Mouse (Mus musculus) C2C12 (cell line): Measurements from ENCODE around the gene Gm37240. TPM values are rescaled to one million over a fixed set of nuclear protein-coding genes. Genes with fewer than 3 reads are reported as not detected.

Experiments
- H3K27me3 ChIP-seq: one replicate; pipeline ENCODE4 v1.6.1; 2011; ENCODE audit not compliant: control insufficient read depth, insufficient read depth, insufficient read length
- H3K36me3 ChIP-seq: one replicate; pipeline ENCODE4 v1.6.1; 2011; ENCODE audit not compliant: control insufficient read depth, insufficient read depth
- H3K4me3 ChIP-seq: one replicate; pipeline ENCODE4 v1.5.1; 2011; ENCODE audit warnings: mild to moderate bottlenecking, control low read depth; ENCODE audit not compliant: poor library complexity, insufficient read depth, severe bottlenecking
- H3K79me2 ChIP-seq: one replicate; pipeline ENCODE4 v1.6.1; 2011; ENCODE audit not compliant: control insufficient read depth, insufficient read depth
- H3K79me3 ChIP-seq: one replicate; pipeline ENCODE4 v1.6.1; 2011; ENCODE audit warnings: low read depth, control low read depth
- H3ac ChIP-seq: one replicate; pipeline ENCODE3; 2011; ENCODE audit warnings: low read depth; ENCODE audit not compliant: control insufficient read depth, insufficient read length
- CEBPB ChIP-seq: IDR thresholded peaks from one replicate; pipeline ENCODE4 v1.6.1; 2011; ENCODE audit warnings: low read depth, mild to moderate bottlenecking, control low read depth, moderate library complexity
- CTCF ChIP-seq: IDR thresholded peaks from one replicate; pipeline ENCODE4 v1.5.1; 2011; ENCODE audit not compliant: control insufficient read depth, insufficient read depth, insufficient read length
- FOSL1 ChIP-seq: IDR thresholded peaks from one replicate; pipeline ENCODE4 v1.8.0; 2011; ENCODE audit warnings: mild to moderate bottlenecking, low read length; ENCODE audit not compliant: poor library complexity, insufficient read depth, severe bottlenecking
- MAX ChIP-seq: IDR thresholded peaks from one replicate; pipeline ENCODE4 v1.6.1; 2011; ENCODE audit warnings: mild to moderate bottlenecking, control low read depth
- MYOD1 ChIP-seq: IDR thresholded peaks from one replicate; pipeline ENCODE4 v1.6.1; 2011; ENCODE audit warnings: low read depth; ENCODE audit not compliant: control insufficient read depth, insufficient read length
- MYOG ChIP-seq: IDR thresholded peaks from one replicate; pipeline ENCODE4 v1.6.1; 2011; ENCODE audit not compliant: control insufficient read depth, insufficient read length; ENCODE audit errors: extremely low read depth
- USF1 ChIP-seq: IDR thresholded peaks from one replicate; pipeline ENCODE4 v1.6.1; 2011; ENCODE audit warnings: low read depth, mild to moderate bottlenecking, control low read depth, moderate library complexity
- polyA plus RNA-seq: library from polyadenylated mRNA; unstranded; fragments of >200 nt; fragmentation: generic; extraction: Trizol; gene quantifications from one replicate; pipeline ENCODE4 v1.2.1, GENCODE M21; 2012; ENCODE audit warnings: missing spikeins

The Gm37240 gene
- polyA plus RNA-seq, 1 experiment = 7.3 TPM

GRCm38 (mm10) chr3:84775577-84775976 lies 1111.7 kb downstream of the Gm37240 start:
- Histone ChIP-seq H3K36me3 (no peaks in the 10 kb centered on the region), H3K79me2 (no peaks in the 10 kb centered on the region), H3ac (no peak overlapping the region), H3K79me3 (no peaks in the 10 kb centered on the region), H3K27me3 (peaks cover 4% of the 10 kb centered on the region), H3K4me3 (no peak overlapping the region)
- TF ChIP-seq CEBPB (no peak), CTCF (no peak), USF1 (no peak), MYOD1 (no peak), MYOG (no peak), FOSL1 (no peak), MAX (no peak)

GRCm38 (mm10) chr3:84775067-84775423 lies 1112.3 kb downstream of the Gm37240 start:
- H3K4me3 ChIP-seq = no peak overlapping the region
- no peaks in the 10 kb centered on the region for H3K36me3 ChIP-seq
- H3K79me2 ChIP-seq = no peaks in the 10 kb centered on the region
- peaks cover 4% of the 10 kb centered on the region for H3K27me3 ChIP-seq
- H3K79me3 ChIP-seq = no peaks in the 10 kb centered on the region
- H3ac ChIP-seq = no peak overlapping the region
- TF ChIP-seq CTCF (no peak), MAX (no peak), MYOD1 (no peak), CEBPB (no peak), USF1 (no peak), MYOG (no peak), FOSL1 (no peak)

GRCm38 (mm10) chr3:84774246-84775066 lies 1112.9 kb downstream of the Gm37240 start:
- H3K36me3 ChIP-seq = no peaks in the 10 kb centered on the region
- TF ChIP-seq MYOD1 = no peak
- no peak for TF ChIP-seq CTCF
- no peak for TF ChIP-seq CEBPB
- TF ChIP-seq MYOG = no peak
- no peak for TF ChIP-seq MAX
- no peak for TF ChIP-seq USF1
- no peak for TF ChIP-seq FOSL1
- H3K27me3 ChIP-seq = peaks cover 4% of the 10 kb centered on the region
- no peak overlapping the region for H3ac ChIP-seq
- no peaks in the 10 kb centered on the region for H3K79me2 ChIP-seq
- no peaks in the 10 kb centered on the region for H3K79me3 ChIP-seq
- no peak overlapping the region for H3K4me3 ChIP-seq

- no peak overlapping the region for H3ac ChIP-seq
- no peak overlapping the region for H3K4me3 ChIP-seq
- H3K27me3 ChIP-seq = no peaks in the 10 kb centered on the region
- H3K79me2 ChIP-seq = no peaks in the 10 kb centered on the region
- H3K79me3 ChIP-seq = no peaks in the 10 kb centered on the region
- H3K36me3 ChIP-seq = no peaks in the 10 kb centered on the region
- no peak for TF ChIP-seq MAX
- no peak for TF ChIP-seq CEBPB
- TF ChIP-seq FOSL1 = no peak
- no peak for TF ChIP-seq MYOD1
- no peak for TF ChIP-seq USF1
- no peak for TF ChIP-seq MYOG
- TF ChIP-seq CTCF = no peak
Measured at GRCm38 (mm10) chr3:84771980-84772379, 1115.3 kb downstream of the Gm37240 start.

- Histone ChIP-seq H3K27me3 (no peaks in the 10 kb centered on the region), H3K79me2 (no peaks in the 10 kb centered on the region), H3K79me3 (no peaks in the 10 kb centered on the region), H3K4me3 (no peak overlapping the region), H3K36me3 (no peaks in the 10 kb centered on the region), H3ac (no peak overlapping the region)
- TF ChIP-seq CTCF = no peak
- TF ChIP-seq MYOG = no peak
- TF ChIP-seq MYOD1 = no peak
- TF ChIP-seq CEBPB = no peak
- no peak for TF ChIP-seq USF1
- no peak for TF ChIP-seq MAX
- no peak for TF ChIP-seq FOSL1
Measured at GRCm38 (mm10) chr3:84770518-84770917, 1116.8 kb downstream of the Gm37240 start.

GRCm38 (mm10) chr3:84769411-84769810 lies 1117.9 kb downstream of the Gm37240 start:
- no peaks in the 10 kb centered on the region for H3K79me2 ChIP-seq
- H3K27me3 ChIP-seq = no peaks in the 10 kb centered on the region
- H3ac ChIP-seq = no peak overlapping the region
- no peaks in the 10 kb centered on the region for H3K36me3 ChIP-seq
- TF ChIP-seq MYOD1 = peak; percentile 4
- TF ChIP-seq MAX = no peak
- H3K79me3 ChIP-seq = no peaks in the 10 kb centered on the region
- no peak overlapping the region for H3K4me3 ChIP-seq
